Mouse (Mus musculus) gastrocnemius, postnatal 25 days (tissue): ENCODE measurements around the gene Cyp11a1. TPM values are rescaled to one million over a fixed set of nuclear protein-coding genes. Genes with fewer than 3 reads are reported as not detected.
A peak's percentile ranks its signal among the peaks of the same experiment; 100 is the strongest.

ENCODE experiments used
- DNase-seq: peaks from one replicate; pipeline ENCODE4 v3.0.0; 2022
- total RNA-seq, 2 experiments: library from RNA; stranded (reverse); gene quantifications; 1 replicate in 1 of 2; 2 replicates in 1 of 2; pipeline ENCODE4 v1.2.3; 2021

Cyp11a1 gene
- total RNA-seq, 2 experiments from 2014 or later, result 0.15 to 0.32 TPM

GRCm38 (mm10) chr9:58008336-58009014, 2.3 kb downstream of the Cyp11a1 start:
- no peak for DNase-seq

- DNase-seq, result peak; percentile 76
Observed at GRCm38 (mm10) chr9:58009015-58009362, 2.8 kb downstream of the Cyp11a1 start.

- no peak for DNase-seq
Observed at GRCm38 (mm10) chr9:58009588-58009987, 3.4 kb downstream of the Cyp11a1 start.

- no peak for DNase-seq
Observed at GRCm38 (mm10) chr9:58011027-58011426, 4.8 kb downstream of the Cyp11a1 start.

GRCm38 (mm10) chr9:58011552-58011951, 5.3 kb downstream of the Cyp11a1 start:
- no peak for DNase-seq

- no peak for DNase-seq
Observed at GRCm38 (mm10) chr9:58012486-58012885, 6.3 kb downstream of the Cyp11a1 start.

GRCm38 (mm10) chr9:58012935-58013334, 6.7 kb downstream of the Cyp11a1 start:
- DNase-seq, result no peak

GRCm38 (mm10) chr9:58014393-58015160, 8.4 kb downstream of the Cyp11a1 start:
- DNase-seq, result no peak

- DNase-seq, result no peak
Observed at GRCm38 (mm10) chr9:58015856-58016255, 9.6 kb downstream of the Cyp11a1 start.

GRCm38 (mm10) chr9:58016962-58017361, 10.8 kb downstream of the Cyp11a1 start:
- no peak for DNase-seq

- no peak for DNase-seq
Observed at GRCm38 (mm10) chr9:58018385-58018784, 12.2 kb downstream of the Cyp11a1 start.

- DNase-seq, result no peak
Observed at GRCm38 (mm10) chr9:58025995-58026394, 19.8 kb downstream of the Cyp11a1 start.

GRCm38 (mm10) chr9:58027426-58028180, 21.4 kb downstream of the Cyp11a1 start:
- no peak for DNase-seq

- DNase-seq, result no peak
Observed at GRCm38 (mm10) chr9:58028841-58029240, 22.6 kb downstream of the Cyp11a1 start.

- DNase-seq, result no peak
Observed at GRCm38 (mm10) chr9:58029635-58030034, 23.4 kb downstream of the Cyp11a1 start.

GRCm38 (mm10) chr9:58031895-58032294, 25.7 kb downstream of the Cyp11a1 start:
- no peak for DNase-seq

GRCm38 (mm10) chr9:58035519-58035918, 29.3 kb downstream of the Cyp11a1 start:
- DNase-seq, result no peak

GRCm38 (mm10) chr9:58035951-58036698, 29.9 kb downstream of the Cyp11a1 start:
- DNase-seq, result no peak

- DNase-seq, result no peak
Observed at GRCm38 (mm10) chr9:58036961-58037360, 30.8 kb downstream of the Cyp11a1 start.

- peak; percentile 53 for DNase-seq
Observed at GRCm38 (mm10) chr9:58038500-58039168, 32.4 kb downstream of the Cyp11a1 start.

GRCm38 (mm10) chr9:58040977-58041376, 34.8 kb downstream of the Cyp11a1 start:
- DNase-seq, result no peak

GRCm38 (mm10) chr9:58042391-58042790, 36.2 kb downstream of the Cyp11a1 start:
- peak; percentile 60 for DNase-seq
